Mouse (Mus musculus): Measurements from ENCODE around the gene Ptpn23. TPM values are rescaled to one million over a fixed set of nuclear protein-coding genes. Genes with fewer than 3 reads are reported as not detected.

The Ptpn23 gene
- polyA plus RNA-seq (2011; ENCODE audit: insufficient read depth, insufficient read length, low replicate concordance, missing spikeins) = 7.6 and 20.4 TPM in 2 replicates

DNA sequence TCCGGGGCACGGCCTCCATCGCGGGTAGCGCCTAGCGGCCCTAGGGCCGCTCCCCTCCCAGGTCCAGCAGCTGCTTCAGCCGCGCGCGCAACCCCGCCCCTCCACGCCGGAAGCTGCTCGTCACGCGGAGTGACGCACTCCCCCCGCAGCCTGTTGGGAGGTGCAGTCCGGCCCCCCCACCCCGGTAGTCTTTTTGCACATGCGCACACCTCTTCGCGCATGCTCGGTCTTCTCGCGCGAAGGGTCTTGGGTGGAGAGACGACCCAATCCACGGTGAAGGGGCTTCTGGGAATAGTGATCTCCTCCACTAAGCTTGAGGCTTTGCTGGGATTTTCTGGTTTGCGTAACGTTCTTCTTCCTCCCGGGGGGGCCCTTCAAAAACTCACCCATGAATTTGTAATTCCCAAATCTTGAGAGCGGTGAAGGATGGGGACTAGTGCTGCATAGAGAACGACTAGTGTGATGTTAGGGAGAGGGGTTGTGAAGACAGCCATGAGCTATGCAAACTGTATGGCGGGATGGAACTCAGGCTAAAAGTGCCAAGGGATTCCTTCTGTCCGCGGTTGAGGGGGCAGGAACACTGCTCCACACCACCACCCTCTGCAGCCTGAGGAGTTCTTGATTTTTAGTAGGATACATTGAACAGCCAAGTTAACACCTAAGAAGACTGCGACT, at the start of gene Ptpn23:
Ptpn23 (minus strand) TSS at position 115 of the 675 bp plus-strand sequence.
- Histone ChIP-seq H3K4me1 (ENCODE audit: control insufficient read depth, insufficient read depth, low read length) (peaks cover 1% of the 10 kb centered on the region; the same call in 1 of the 2 replicates), H3K27ac (ENCODE audit: control insufficient read depth, insufficient read depth, low read depth, low read length, poor library complexity) (peak within 1 kb of the TSS; percentile 52), H3K4me3 (replicated peaks; ENCODE audit: control insufficient read depth, low read depth, low read length) (peak within 1 kb of the TSS; percentile 94)
- TF ChIP-seq CTCF (IDR thresholded peaks at IDR 0.05; ENCODE audit: control insufficient read depth, insufficient read depth, low read length) (no peak), POLR2A (IDR thresholded peaks at IDR 0.05; ENCODE audit: borderline replicate concordance, control insufficient read depth, low read depth, low read length) (peak; percentile 19; the same call in 1 of the 2 replicates)
- 1% methylated on average over 39 of the region's 39 CpGs for WGBS

DNA sequence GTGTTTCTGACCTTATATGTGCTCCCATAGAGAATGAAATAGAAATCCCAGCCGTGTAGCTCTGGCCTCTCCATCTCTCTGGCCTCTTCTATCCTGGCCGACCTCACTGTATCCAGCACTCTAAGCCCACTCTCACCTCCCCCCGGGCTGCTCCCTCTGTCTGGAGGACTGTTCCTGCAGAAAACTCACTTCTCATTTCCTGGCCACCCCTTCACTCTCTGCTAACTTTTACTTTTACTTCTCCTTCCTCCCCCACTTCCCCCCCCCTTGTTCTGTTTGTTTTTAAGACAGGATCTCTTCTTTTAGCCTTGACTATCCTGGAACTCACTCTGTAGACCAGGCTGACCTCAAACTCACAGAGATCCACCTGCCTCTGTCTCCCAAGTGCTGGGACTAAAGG, 44.5 kb upstream of the Ptpn23 start:
- TF ChIP-seq POLR2A (IDR thresholded peaks at IDR 0.05; ENCODE audit: borderline replicate concordance, control insufficient read depth, low read depth, low read length) = no peak
- TF ChIP-seq CTCF (IDR thresholded peaks at IDR 0.05; ENCODE audit: control insufficient read depth, insufficient read depth, low read length) = no peak
- WGBS = 10% methylated on average over 3 of the region's 3 CpGs
- H3K4me3 ChIP-seq (replicated peaks; ENCODE audit: control insufficient read depth, low read depth, low read length) = no peak overlapping the region
- H3K4me1 ChIP-seq (ENCODE audit: control insufficient read depth, insufficient read depth, low read length) = peaks cover 2% of the 10 kb centered on the region
- peak overlapping the region; percentile 2; the same call in 1 of the 2 replicates for H3K27ac ChIP-seq (ENCODE audit: control insufficient read depth, insufficient read depth, low read depth, low read length, poor library complexity)

GRCm38 (mm10) chr9:110448857-110449617, 41.0 kb upstream of the Ptpn23 start:
- H3K4me3 ChIP-seq (replicated peaks; ENCODE audit: control insufficient read depth, low read depth, low read length) = no peak overlapping the region
- peaks cover 2% of the 10 kb centered on the region; the same call in 1 of the 2 replicates for H3K4me1 ChIP-seq (ENCODE audit: control insufficient read depth, insufficient read depth, low read length)
- H3K27ac ChIP-seq (ENCODE audit: control insufficient read depth, insufficient read depth, low read depth, low read length, poor library complexity) = no peak overlapping the region
- TF ChIP-seq CTCF (IDR thresholded peaks at IDR 0.05; ENCODE audit: control insufficient read depth, insufficient read depth, low read length) = peak; percentile 41; the same call in 1 of the 2 replicates
- TF ChIP-seq POLR2A (IDR thresholded peaks at IDR 0.05; ENCODE audit: borderline replicate concordance, control insufficient read depth, low read depth, low read length) = no peak
- 14% methylated on average over 11 of the region's 11 CpGs for WGBS

DNA sequence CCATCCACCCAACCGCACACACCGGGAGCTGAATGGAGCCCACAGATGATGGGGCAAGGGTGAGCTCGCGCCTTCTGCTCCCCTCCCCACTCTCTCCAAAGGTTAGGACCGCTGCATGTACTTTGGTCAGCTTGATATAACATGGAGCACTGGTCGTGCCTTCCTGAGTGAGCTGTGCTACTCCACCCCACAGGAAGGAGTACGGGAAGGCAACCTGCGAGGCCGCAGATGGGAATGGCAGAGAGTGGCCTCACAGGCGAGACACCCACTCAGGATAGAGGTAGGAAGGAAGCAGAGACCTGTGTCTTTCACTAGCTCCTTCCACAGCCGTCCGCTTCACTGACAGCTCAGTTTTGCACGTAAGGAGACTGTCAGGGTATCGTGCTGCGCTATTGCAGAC, 40.3 kb upstream of the Ptpn23 start:
- H3K4me1 ChIP-seq (ENCODE audit: control insufficient read depth, insufficient read depth, low read length) = peaks cover 2% of the 10 kb centered on the region; the same call in 1 of the 2 replicates
- no peak overlapping the region for H3K27ac ChIP-seq (ENCODE audit: control insufficient read depth, insufficient read depth, low read depth, low read length, poor library complexity)
- WGBS = 75% methylated on average over 15 of the region's 15 CpGs
- H3K4me3 ChIP-seq (replicated peaks; ENCODE audit: control insufficient read depth, low read depth, low read length) = no peak overlapping the region
- no peak for TF ChIP-seq POLR2A (IDR thresholded peaks at IDR 0.05; ENCODE audit: borderline replicate concordance, control insufficient read depth, low read depth, low read length)
- no peak for TF ChIP-seq CTCF (IDR thresholded peaks at IDR 0.05; ENCODE audit: control insufficient read depth, insufficient read depth, low read length)

DNA sequence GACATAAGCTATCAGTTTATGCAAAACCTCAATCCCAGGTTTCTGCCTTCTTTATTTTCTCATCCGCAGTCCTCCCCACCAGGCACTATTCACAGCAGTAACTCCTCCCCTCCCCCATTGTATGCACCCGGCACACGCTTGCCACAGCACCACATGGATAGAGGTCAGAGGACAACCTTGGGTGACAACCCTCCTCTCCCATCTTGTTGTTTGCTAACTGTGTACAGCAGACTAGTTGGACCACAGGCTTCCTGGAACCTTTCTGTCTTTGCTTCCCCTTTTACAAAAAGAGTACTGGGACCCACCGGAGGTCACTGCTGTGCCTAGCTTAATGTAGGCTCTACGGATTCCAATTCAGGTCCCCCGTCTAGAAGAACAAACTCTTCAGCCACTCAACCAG, 32.5 kb upstream of the Ptpn23 start:
- H3K4me1 ChIP-seq (ENCODE audit: control insufficient read depth, insufficient read depth, low read length) = peaks cover 1% of the 10 kb centered on the region; the same call in 1 of the 2 replicates
- H3K27ac ChIP-seq (ENCODE audit: control insufficient read depth, insufficient read depth, low read depth, low read length, poor library complexity) = peak overlapping the region; percentile 58
- TF ChIP-seq POLR2A (IDR thresholded peaks at IDR 0.05; ENCODE audit: borderline replicate concordance, control insufficient read depth, low read depth, low read length) (no peak), CTCF (IDR thresholded peaks at IDR 0.05; ENCODE audit: control insufficient read depth, insufficient read depth, low read length) (no peak)
- no peak overlapping the region for H3K4me3 ChIP-seq (replicated peaks; ENCODE audit: control insufficient read depth, low read depth, low read length)
- WGBS = 23% methylated on average over 6 of the region's 6 CpGs

GRCm38 (mm10) chr9:110440049-110440448, 32.0 kb upstream of the Ptpn23 start:
- Histone ChIP-seq H3K27ac (ENCODE audit: control insufficient read depth, insufficient read depth, low read depth, low read length, poor library complexity) (peak overlapping the region; percentile 58), H3K4me3 (replicated peaks; ENCODE audit: control insufficient read depth, low read depth, low read length) (no peak overlapping the region), H3K4me1 (ENCODE audit: control insufficient read depth, insufficient read depth, low read length) (peaks cover 1% of the 10 kb centered on the region; the same call in 1 of the 2 replicates)
- TF ChIP-seq CTCF (IDR thresholded peaks at IDR 0.05; ENCODE audit: control insufficient read depth, insufficient read depth, low read length) (no peak), POLR2A (IDR thresholded peaks at IDR 0.05; ENCODE audit: borderline replicate concordance, control insufficient read depth, low read depth, low read length) (no peak)
- WGBS = 16% methylated on average over 5 of the region's 5 CpGs

DNA sequence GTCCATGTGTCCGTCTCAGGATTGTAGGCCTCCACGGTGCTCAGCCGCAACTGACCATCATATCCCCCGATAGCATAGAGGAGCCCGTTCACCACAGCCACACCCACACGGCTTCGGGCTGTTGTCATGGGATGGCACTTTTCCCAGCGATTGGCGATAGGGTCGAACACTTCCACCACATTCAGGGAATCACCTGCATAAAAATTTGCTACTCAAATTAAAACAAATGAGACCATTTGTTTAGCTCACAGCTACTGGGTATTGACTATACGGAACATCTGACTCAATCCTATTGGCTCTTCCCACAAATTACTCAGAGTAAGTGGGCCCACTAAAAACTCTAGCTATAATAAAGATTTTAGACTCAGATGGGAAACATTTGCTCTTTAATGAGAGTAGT, 28.0 kb upstream of the Ptpn23 start:
- Histone ChIP-seq H3K27ac (ENCODE audit: control insufficient read depth, insufficient read depth, low read depth, low read length, poor library complexity) (no peak overlapping the region), H3K4me3 (replicated peaks; ENCODE audit: control insufficient read depth, low read depth, low read length) (no peak overlapping the region), H3K4me1 (ENCODE audit: control insufficient read depth, insufficient read depth, low read length) (peaks cover 1% of the 10 kb centered on the region; the same call in 1 of the 2 replicates)
- WGBS = 89% methylated on average over 11 of the region's 11 CpGs
- no peak for TF ChIP-seq POLR2A (IDR thresholded peaks at IDR 0.05; ENCODE audit: borderline replicate concordance, control insufficient read depth, low read depth, low read length)
- TF ChIP-seq CTCF (IDR thresholded peaks at IDR 0.05; ENCODE audit: control insufficient read depth, insufficient read depth, low read length) = no peak

DNA sequence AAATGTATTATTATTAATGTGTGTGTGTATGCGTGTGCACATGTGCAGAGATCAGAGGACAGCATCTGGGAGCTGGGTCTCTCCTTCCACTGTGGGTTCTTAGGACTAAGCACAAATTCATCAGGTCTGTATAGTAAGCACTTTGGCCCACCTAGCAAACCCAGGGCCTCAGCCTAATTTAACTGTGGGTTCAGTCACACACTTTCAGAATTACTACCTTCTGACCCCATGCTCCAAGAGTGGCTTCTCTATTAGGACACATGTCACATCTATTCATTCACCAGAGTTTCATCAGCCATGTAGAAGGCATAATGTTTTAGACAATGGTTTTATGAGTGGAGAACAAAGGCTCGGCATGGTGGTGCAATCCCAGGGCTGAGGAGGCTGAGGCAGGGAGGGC, 25.0 kb upstream of the Ptpn23 start:
- no peaks in the 10 kb centered on the region for H3K4me1 ChIP-seq (ENCODE audit: control insufficient read depth, insufficient read depth, low read length)
- no peak for TF ChIP-seq POLR2A (IDR thresholded peaks at IDR 0.05; ENCODE audit: borderline replicate concordance, control insufficient read depth, low read depth, low read length)
- no peak for TF ChIP-seq CTCF (IDR thresholded peaks at IDR 0.05; ENCODE audit: control insufficient read depth, insufficient read depth, low read length)
- 80% methylated on average over 2 of the region's 2 CpGs for WGBS

More for the DNA sequence above, 25.0 kb upstream of the Ptpn23 start:
- no peak overlapping the region for H3K4me3 ChIP-seq (replicated peaks; ENCODE audit: control insufficient read depth, low read depth, low read length)
- H3K27ac ChIP-seq (ENCODE audit: control insufficient read depth, insufficient read depth, low read depth, low read length, poor library complexity) = no peak overlapping the region
